Mouse (Mus musculus) left cerebral cortex, adult 8-10 months (tissue): ENCODE measurements around the gene Hist1h2bb. TPM values are rescaled to one million over a fixed set of nuclear protein-coding genes. Genes with fewer than 3 reads are reported as not detected.
"Not testable (repeated sequence)": the region's sequence is repeated elsewhere in the genome, so short reads cannot be mapped to it uniquely, and the experiment has no call there.

Experiments used
- DNase-seq, 2 experiments: peaks; one replicate each; pipeline ENCODE4 v3.0.0; 2022; ENCODE audit warnings: low spot score in 2 of 2
- total RNA-seq, 4 experiments: library from RNA; stranded (reverse); gene quantifications; 2 replicates each; pipeline ENCODE4 v1.2.4; 2022

The Hist1h2bb gene
- total RNA-seq: 10 to 100 TPM; 12.3 to 18.8 (median 16.3) TPM

DNA sequence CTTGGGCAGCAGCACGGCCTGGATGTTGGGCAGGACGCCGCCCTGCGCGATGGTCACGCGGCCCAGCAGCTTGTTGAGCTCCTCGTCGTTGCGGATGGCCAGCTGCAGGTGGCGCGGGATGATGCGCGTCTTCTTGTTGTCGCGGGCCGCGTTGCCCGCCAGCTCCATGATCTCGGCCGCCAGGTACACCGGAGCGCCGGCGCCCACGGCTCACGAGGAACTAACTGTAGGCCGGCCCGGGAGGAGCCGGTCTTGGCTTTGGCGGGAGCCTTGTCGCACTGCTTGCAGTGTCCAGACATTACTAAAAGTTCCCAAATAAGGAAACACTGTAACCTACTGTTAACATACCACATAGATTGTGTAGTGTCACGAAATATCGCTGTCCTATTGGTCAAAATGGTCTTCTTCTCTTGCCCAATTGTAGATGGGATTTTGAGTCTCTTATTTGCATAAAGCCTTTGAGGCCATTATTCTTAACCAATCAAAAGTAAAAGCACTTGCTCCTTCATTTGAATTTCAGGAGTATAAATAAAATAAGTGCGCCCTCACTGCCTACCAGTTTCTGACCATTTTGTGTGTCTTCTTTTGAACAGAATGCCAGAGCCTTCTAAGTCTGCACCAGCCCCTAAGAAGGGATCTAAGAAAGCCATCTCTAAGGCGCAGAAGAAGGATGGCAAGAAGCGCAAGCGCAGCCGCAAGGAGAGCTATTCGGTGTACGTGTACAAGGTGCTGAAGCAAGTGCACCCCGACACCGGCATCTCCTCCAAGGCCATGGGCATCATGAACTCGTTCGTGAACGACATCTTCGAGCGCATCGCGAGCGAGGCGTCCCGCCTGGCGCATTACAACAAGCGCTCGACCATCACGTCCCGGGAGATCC is at the start of gene Hist1h2bb:
Gene Hist1h2bb, plus strand, starts transcription at position 534 of the 880 bp plus-strand sequence.
- peak; percentile 65 to 80 for DNase-seq

DNA sequence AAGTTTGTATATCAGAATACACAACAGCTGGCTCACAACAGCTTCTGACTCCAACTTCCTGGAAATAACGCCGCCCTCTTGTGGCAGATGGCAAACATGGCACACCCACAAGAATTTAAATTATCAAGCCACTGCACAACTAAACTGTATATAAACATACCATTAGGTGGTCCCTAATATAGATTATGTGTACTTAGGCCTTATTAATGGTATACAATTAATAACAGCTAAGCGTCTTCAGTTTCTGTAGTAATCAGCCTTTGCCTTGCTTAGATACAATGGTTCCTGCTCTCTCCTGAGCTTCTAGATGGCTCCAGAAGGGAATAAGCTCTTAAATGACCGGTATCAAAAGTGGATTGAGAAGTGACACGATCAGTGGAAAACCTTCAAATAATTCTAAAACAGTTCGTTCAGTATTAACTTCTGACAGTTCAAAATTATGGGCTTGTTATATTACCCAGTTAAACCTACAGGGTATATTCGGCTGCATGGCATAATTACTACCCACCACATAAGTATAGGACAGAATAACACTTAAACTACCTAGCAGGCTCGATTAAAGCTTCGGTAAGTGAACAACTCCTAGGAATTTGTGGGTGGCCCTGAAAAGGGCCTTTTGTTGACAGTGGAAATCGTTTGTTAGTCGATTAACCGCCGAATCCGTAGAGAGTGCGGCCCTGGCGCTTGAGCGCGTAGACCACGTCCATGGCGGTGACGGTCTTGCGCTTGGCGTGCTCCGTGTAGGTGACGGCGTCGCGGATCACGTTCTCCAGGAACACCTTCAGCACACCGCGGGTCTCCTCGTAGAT is 48.8 kb upstream of the Hist1h2bb start:
- no peak for DNase-seq

- peak; percentile 96 to 100 for DNase-seq
These were observed 48.2 kb upstream of the Hist1h2bb start, which contains the start of gene Hist1h4c for GRCm38 (mm10) chr13:23698300-23698693. TSS of gene Hist1h4c (minus strand) at chr13:23698454.

- DNase-seq: no peak
These were observed 47.5 kb upstream of the Hist1h2bb start for GRCm38 (mm10) chr13:23698996-23699395.

- no peak for DNase-seq
These were observed 46.8 kb upstream of the Hist1h2bb start for GRCm38 (mm10) chr13:23699767-23700166.

GRCm38 (mm10) chr13:23700786-23701520 is 45.6 kb upstream of the Hist1h2bb start:
- DNase-seq: peak; percentile 34 to 41

GRCm38 (mm10) chr13:23702220-23702619 is 44.3 kb upstream of the Hist1h2bb start:
- no peak for DNase-seq

DNA sequence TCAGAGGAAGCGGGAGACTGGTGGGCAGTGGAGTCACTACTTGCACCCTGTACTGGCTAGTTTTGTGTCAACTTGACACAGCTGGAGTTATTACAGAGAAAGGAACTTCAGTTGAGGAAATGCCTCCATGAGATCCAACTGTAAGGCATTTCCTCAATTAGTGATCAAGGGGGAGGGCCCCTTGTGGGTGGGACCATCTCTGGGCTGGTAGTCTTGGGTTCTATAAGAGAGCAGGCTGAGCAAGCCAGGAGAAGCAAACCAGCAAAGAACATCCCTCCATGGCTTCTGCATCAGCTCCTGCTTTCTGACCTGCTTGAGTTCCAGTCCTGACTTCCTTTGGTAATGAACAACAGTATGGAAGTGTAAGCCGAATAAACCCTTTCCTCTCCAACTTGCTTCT is 43.7 kb upstream of the Hist1h2bb start:
- DNase-seq: not testable (repeated sequence)

- no peak for DNase-seq
These were observed 40.7 kb upstream of the Hist1h2bb start for GRCm38 (mm10) chr13:23705751-23706356.

DNA sequence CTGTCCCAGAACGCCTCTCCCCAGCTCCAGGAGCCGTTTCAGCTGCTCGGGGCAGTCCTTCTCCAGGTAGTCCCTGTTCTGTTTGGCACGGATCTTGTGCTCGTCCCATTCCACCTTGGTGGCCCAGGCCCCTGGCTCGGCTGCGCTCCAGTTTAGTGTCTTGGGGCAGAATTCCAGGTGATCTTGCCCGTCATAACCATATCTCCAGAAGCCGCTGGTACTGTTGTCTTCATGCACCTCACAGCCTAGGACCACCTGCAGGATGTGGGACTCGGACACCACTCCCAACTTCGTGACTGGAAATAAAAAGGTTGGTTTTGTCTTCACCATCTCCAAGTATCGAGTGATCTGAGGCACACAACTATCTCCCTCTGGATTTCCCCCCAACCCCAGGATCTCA is 39.8 kb upstream of the Hist1h2bb start:
- no peak for DNase-seq

- no peak for DNase-seq
These were observed 38.5 kb upstream of the Hist1h2bb start for GRCm38 (mm10) chr13:23708041-23708440.

DNA sequence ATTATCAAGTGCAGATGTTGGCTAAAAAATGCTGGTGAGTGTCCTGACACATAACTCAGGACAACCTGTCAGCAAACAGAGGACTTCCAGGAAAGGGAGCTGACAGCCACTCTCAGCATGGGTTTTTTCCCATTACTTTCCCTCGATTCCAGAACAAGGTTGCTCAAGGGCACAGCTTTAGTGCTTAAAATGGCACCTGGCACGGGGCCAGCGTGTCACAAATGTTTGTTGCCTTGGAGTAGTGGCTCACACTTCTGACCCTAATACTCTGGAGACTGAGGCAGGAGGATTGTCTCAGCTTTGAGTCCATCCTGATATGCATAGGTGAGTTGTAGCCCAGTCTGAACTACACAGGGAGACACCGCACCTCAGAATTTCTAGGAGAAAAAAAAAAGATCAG is 37.9 kb upstream of the Hist1h2bb start:
- DNase-seq: no peak

DNA sequence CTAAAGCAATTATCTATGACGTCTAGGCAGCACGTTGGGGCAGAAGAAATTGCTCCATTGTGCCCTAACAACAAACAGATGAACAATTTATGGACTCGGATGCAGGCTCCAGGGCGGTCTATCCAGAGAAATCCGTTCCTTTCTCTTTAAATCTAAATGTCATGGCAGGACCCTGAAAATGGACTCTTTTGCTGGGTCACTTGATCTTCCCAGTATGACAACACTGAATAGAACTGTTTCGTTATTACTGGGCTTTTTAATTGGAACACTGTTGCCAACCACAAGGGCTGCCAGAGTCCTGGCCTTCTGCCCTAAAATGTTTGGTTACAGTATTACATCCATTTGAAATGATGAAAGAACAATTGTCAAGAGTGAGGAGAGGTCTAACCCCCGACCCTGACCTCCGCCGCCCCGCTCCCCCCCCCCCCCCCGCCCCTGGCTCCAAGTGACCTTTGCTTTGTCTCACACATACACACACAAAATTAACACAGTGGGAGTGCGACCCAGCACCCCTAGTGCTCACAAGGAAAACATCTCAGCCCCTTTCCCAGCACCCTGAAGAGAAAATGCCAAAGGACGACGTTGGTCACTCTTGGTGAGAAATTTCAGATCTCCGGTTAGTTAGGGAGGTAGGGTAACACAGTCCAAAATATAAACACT is 36.7 kb upstream of the Hist1h2bb start:
- DNase-seq: no peak

- no peak for DNase-seq
These were observed 36.0 kb upstream of the Hist1h2bb start, which contains the start of gene Hfe for GRCm38 (mm10) chr13:23710374-23711089. TSS of gene Hfe (minus strand) at chr13:23710854.

- DNase-seq: no peak
These were observed 30.1 kb upstream of the Hist1h2bb start for GRCm38 (mm10) chr13:23716261-23717042.

DNA sequence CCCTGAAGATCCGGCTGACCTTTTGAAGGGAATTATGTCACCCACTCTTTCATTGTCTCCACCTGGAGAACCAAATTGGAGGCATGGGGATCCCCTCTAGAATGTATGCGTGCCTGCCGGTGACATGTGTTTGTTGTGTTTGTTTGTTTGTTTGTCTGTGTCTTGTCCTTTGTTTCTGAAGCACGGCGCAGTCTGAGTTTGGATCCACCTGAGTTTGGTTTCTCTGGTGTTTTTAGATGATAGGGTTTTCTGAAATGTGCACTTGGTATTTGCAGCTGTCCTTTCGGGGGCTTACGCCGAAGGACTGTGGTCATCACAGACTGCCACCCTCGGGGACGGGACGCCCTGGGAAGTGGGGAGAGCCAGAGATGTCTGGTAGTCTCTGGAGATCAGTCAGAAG is 29.4 kb upstream of the Hist1h2bb start:
- no peak for DNase-seq

GRCm38 (mm10) chr13:23717593-23718245 is 28.8 kb upstream of the Hist1h2bb start:
- DNase-seq: not testable (repeated sequence)

DNA sequence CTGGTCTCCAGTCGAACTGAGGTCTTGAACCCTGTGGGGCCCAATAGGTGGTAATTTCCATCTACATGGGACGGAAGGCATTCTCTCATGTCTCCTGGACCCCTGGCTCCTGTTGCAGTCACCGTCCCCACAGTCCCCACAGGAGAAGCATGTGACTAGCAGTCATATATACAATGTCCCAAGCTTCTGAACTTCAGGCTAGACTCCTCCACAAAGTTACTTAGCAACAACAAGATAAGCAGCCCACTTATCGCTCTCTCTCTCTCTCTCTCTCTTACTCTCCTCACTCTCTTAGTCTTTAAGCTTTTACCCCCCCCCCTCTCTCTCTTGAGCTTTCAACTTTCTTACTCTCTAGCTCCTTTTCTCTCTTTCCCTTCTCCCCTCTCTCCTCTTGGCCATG is 22.3 kb upstream of the Hist1h2bb start:
- DNase-seq: no peak
